In genomic region chr4:86857113-86858069, GRCm38 (mm10) we compare ENCODE assay signal across 8 mouse cellular contexts. TPM values are rescaled to one million over a fixed set of nuclear protein-coding genes. Genes with fewer than 3 reads are reported as not detected.
A peak's percentile ranks its signal among the peaks of the same experiment; 100 is the strongest.
DNase-seq lines count a peak whose midpoint lies in the region; ATAC-seq lines count a peak whose summit lies in the region.

Gene Rps6, minus strand, starts transcription at chr4:86857412.

- DNase-seq in R1 (ENCODE audit: low read depth, low spot score) = peak; percentile 95
- DNase-seq in cerebellum, postnatal 25 days = peak; percentile 96
- DNase-seq in frontal cortex, postnatal 36 days (ENCODE audit: low spot score in 2 of 2) = peak; percentile 96 to 97
- peak; percentile 92 for DNase-seq in left cerebral cortex, adult 11 months (ENCODE audit: low spot score)
- peak; percentile 97 for DNase-seq in lung, postnatal 4 days
- peak; percentile 99 for DNase-seq in retina, postnatal 7 days (ENCODE audit: low read depth, low spot score)
- DNase-seq in urinary bladder, adult 2 months (ENCODE audit: low spot score) = peak; percentile 96

- H3K27me3 ChIP-seq in hindbrain, embryonic 15.5 days = no peaks in the 10 kb centered on the region

- H3K4me2 ChIP-seq in hindbrain, embryonic 15.5 days = peak within 1 kb of the TSS; percentile 87

- peak; percentile 99 for ATAC-seq in hindbrain, embryonic 15.5 days (ENCODE audit: low FRiP score, low read depth)

- H3K9ac ChIP-seq in hindbrain, embryonic 15.5 days = peak within 1 kb of the TSS; percentile 100

- H3K9me3 ChIP-seq in hindbrain, embryonic 15.5 days = no peaks in the 10 kb centered on the region

- WGBS in hindbrain, embryonic 15.5 days = under 1% methylated on average over 68 of the region's 68 CpGs

- peak within 1 kb of the TSS; percentile 84 for H3K4me3 ChIP-seq in hindbrain, embryonic 15.5 days

- H3K36me3 ChIP-seq in hindbrain, embryonic 15.5 days = peaks cover 26% of the 10 kb centered on the region

- H3K4me1 ChIP-seq in hindbrain, embryonic 15.5 days (replicated peaks) = peaks cover 20% of the 10 kb centered on the region

- H3K27ac ChIP-seq in hindbrain, embryonic 15.5 days (replicated peaks) = peak within 1 kb of the TSS; percentile 98

RNA-seq across cellular contexts. Expression of gene Rps6, which starts in this region (rescaled TPM):
- polyA plus RNA-seq in hindbrain, embryonic 15.5 days (2015; fragmentation: Nextera tagmentation; extraction: Ambion mirVana) = 374 and 396 TPM in 2 replicates
- 2,335 and 2,390 TPM in 2 replicates for polyA plus RNA-seq in urinary bladder, adult 2 months (2012; rRNA removed)

Comparison
In these comparisons a context has a peak if more than half of its experiments do, and no peak if none do; other contexts are left out.
1. Peak in every context shown above with its lines: DNase-seq, ATAC-seq, H3K4me3 ChIP-seq and H3K27ac ChIP-seq.